Mouse (Mus musculus): Measurements from ENCODE around the gene Adamts8.
A peak's percentile ranks its signal among the peaks of the same experiment; 100 is the strongest.

Adamts8 gene

DNA sequence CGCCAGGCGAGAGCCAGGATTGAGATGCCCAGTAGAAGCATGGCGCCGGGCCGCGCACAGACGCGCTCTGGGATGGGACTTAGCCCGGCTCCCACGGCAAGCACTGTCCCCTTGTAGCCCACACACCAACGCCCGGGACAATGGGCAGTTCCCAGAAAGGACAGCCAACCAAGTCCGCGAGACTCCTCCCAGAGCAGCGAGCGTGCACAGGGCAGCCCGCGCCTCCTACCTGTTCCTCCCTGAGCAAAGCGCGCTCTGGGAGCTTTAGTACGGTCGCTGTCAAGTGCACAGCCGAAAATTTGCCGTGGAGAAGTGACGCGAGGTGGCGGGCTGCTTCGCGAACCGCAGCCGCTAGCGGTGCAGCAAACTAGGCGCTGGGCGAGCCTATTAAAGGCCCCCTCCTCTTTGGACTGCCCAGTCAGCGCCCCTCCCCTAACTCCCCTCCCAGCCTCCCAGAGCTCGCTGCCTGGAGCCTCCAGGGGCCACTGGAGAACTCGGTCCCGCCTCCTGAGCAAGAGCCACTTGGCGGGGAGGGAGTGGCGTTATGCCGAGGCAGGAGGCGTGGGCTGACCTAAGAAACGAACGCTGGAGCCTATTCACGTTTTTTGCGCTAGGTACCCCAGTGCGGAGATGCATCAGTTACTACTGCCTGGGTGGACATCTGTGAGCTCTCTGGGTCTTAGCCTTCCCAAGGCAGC is 20.0 kb upstream of the Adamts8 start, which contains the start of gene Adamts15:
Gene Adamts15 (minus strand): TSS at position 256 of the 698 bp plus-strand sequence.
- DNase-seq, result peak; percentile 55 to 69

DNA sequence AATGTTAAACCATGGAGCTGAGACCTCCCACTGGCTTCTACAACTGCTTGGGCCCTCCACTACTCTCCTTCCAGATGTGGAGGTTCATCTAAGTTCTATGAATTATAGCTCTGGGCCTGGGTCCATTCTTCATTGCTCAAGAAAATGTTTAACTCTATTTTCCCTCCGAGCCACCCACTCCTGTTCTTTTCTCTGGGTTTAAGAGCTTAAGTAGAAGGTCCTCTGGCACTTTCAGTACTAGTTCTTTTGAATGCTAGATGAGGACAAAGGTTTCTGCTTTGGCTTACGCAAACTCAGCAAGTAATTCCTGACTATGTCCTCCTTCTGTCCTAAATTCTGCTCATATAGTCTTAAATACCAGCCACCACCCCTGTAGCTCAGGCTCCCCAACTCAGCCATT is 13.6 kb upstream of the Adamts8 start:
- DNase-seq, result no peak

- DNase-seq, result no peak
Observed at GRCm38 (mm10) chr9:30932346-30932745, 10.0 kb upstream of the Adamts8 start.

- no peak for DNase-seq
Observed at GRCm38 (mm10) chr9:30934827-30935226, 7.5 kb upstream of the Adamts8 start.

DNA sequence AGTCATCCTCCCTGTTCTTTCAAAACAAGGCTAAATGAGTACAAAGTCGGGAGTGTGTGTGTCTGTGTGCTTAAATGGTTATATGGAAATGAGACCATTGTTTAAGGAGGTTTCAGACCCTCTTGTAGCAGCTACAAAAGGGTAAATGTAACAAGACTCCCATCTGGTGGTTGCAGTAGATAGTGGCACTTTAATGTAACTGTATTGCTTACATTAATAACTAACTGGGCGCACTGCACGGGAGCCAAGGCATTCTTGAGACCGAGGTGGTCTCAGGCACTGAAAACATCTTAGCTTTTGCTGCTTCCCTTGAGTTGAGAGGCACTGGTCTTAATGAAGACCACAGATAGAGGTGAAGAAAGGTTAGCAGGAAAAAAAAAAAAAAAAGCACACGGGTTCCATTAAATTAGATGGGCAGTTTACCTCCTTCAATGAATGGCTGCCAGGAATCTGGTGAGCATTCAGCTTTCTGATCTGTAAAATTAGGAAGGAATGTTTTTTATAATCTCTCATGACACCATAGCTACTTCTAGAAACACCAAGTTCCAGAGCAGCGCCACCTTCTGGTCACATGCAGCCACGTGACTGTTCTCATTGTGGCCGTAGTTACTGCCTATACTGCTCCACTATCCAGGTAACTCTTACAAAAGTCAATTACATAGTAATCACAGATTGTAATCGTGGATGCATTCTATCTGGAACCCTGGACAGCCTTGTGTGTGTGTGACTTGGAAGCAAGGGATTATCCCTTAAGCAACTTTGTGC is 5.5 kb upstream of the Adamts8 start:
- peak; percentile 82 to 90 for DNase-seq

- DNase-seq, result peak; percentile 95 to 97
Observed at GRCm38 (mm10) chr9:30940328-30940727, 2.0 kb upstream of the Adamts8 start.

DNA sequence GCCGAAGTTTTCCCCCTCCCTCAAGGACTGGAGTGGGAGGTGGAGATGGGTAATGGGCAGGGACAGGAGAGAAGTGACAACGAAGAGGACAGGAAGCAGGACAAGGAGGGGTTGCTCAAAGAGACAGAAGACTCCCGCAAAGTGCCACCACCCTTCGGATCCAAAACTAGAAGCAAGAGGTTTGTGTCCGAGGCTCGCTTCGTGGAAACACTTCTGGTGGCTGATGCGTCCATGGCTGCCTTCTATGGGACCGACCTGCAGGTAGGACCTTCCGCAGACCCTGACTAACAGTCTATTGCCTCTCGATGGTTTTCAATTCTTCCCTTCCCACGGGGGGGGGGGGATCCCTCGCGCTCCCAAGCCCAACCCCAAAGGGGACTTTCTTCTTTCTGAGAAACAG is 979 bp downstream of the Adamts8 start:
- DNase-seq, result no peak

DNA sequence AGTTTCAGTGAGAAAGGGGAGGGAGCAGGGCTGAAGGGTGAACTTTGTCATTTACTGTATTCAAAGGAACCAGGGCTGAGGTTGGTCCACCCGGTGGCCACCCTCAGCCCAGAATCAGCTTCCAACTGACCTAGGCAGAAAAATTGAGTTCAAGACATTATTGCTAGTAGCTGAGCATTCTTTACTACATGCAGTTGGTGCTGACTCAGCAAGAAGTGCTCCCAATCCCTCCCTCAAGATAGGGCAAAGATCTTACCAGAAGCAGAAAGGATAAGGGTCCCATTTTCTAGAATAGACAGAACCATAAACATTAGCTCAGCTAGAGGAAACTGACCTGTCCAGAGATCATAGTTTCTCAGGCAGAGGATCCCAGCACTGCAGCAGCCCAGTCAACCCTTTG is 1.9 kb downstream of the Adamts8 start:
- no peak for DNase-seq

- DNase-seq, result no peak
Observed at GRCm38 (mm10) chr9:30945276-30945675, 2.9 kb downstream of the Adamts8 start.

DNA sequence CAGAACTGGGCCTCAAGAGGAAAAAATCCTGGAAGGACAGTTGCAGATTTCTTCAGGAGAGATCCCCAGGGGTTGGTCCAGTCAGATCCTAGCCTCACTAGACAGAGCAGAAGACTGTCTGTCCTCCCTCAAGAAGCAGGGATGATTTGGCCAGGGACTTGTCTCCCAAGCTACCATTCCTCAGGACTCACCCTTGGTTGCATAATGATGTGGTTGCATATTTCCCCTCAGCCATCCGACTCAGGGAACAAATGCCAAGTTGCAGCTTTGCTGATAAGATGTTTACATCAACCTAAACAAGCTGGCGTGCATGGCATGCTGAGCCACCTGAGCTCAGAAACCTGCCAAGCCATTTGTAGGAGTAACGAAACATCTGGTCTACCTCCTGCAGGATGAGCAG is 7.1 kb downstream of the Adamts8 start:
- DNase-seq, result no peak

GRCm38 (mm10) chr9:30949971-30950370 is 7.6 kb downstream of the Adamts8 start:
- peak; percentile 69 for DNase-seq

- DNase-seq, result peak; percentile 72 to 76
Observed at GRCm38 (mm10) chr9:30950592-30950991, 8.2 kb downstream of the Adamts8 start.

GRCm38 (mm10) chr9:30951461-30951860 is 9.1 kb downstream of the Adamts8 start:
- no peak for DNase-seq

- DNase-seq, result no peak
Observed at GRCm38 (mm10) chr9:30953287-30953686, 10.9 kb downstream of the Adamts8 start.

DNA sequence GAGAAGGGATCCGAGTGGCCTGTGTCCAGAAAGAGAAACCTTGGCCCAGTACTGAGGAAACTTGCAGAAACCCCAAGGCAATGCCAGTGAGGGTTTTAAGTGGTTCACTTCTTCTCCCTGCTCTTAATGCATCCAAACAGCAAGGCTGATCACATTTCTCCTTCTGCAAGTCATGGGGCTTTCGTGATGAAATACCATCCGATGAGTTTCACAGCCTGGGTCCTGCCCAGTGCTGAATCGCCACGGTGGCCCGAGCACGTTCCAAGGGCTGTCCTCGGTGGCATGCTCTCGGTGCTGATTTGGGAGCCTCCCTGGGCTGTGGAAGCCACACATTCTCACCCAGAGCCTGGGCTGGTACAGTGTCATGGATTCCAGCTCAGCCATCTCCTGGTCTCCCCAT is 12.9 kb downstream of the Adamts8 start:
- no peak for DNase-seq

DNA sequence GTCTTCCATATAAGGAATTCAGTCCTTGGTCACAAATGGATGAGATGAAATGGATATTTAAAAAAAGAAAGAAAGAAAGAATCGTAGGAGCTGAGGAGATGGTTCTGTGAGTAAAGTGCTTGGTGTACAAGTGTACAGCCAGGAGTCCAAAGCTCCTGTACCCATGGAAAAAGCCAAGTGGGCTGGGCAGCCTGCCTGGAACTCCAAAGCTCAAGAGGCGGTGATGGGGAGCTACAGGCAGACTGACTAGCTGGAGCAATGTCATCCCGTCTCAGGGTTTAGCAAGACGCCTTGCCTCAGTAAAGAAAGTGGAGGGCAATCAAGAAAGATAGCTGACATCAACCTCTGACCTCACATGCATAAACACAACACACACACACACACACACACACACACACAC is 21.4 kb downstream of the Adamts8 start:
- no peak for DNase-seq

DNA sequence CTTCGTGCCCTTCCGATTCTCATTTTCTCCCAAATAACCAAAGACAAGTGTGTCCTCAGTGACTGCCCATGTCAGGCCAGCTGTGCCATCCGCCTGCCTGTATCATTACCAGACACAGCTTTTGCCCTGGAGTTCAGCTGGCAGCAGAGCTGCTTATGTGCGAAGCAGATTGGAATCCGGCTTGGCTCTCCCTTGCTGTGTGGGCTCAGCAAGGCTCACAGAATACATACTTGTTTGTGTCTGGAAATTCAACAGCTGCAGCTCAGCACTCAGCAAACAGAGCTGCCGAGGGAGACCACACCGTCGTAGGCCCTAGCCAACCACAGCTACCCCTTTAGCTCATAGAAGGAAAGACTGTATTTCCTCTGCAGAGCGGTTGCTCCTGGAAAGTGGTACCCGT is 22.3 kb downstream of the Adamts8 start:
- no peak for DNase-seq

DNA sequence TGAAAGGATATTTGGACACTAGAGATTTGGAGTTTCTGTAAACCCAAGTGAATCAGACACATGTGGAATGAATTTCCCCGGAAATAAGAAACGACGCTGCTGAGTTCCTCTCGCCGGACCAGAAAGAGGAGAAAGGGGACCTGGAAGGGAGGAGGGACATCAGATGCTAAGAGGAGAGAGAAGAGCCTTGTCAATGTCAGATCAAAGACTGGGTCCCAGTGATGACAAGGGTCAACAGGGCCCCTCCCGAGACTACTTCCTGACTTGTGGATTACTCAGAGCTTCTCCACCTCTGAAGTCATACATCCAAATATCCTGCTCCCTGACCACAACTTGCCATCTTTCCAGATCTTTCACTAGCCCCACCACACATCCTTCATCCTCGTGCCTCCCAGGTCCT is 24.5 kb downstream of the Adamts8 start:
- no peak for DNase-seq

GRCm38 (mm10) chr9:30968130-30968529 is 25.8 kb downstream of the Adamts8 start:
- no peak for DNase-seq

DNA sequence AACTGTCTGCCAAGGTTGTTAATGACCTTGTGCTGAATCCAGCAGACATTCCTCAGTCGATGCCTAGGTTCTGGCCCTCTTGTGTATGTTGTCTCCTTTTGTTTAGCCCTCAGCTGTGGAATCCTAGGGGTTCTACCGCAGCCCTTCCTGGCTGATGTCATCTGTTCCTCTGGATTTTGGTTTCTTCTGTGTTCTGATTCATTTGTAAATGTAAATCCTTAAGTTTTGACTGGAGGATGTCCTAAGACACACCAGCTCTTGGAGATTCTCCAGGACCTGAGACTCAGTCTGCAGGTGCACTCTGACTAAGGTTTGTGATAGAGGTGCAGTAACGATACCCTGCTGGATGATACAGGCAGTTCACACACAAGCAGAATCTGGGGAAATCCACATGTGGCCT is 27.6 kb downstream of the Adamts8 start:
- DNase-seq, result no peak

- peak; percentile 35 to 38 for DNase-seq
Observed at GRCm38 (mm10) chr9:30971967-30972366, 29.6 kb downstream of the Adamts8 start.

DNA sequence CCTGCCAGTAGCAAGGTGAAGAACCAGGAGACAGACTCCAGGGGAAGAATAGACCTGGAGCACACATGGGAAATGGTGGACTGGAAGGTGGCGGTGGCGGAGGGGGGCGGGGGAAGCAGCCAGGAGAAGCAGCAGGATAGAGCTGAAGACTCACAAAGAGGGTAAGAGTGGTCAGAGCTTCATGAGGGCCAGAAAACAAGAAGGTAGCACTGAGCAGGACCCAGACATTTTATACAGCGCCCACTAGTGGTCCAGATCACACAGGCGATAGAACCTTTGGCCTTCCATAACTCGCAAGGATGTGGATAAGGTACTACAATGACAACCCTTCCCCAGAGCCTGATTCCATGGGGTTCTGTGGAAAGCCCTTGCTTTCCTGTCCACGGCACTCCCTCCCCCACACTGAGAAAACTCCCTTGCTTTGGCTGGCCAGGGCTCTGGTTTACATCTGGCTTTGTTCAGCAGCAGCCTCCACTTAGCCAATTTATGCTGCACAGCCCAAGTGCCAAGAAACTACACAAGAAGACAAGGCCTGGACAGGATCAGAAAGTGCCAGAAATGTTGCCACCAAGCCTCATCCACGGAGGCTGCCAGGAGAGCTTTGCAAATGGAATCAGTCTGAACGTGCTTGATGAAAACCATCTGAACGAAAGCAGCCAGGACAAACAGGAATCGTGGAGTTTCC is 34.1 kb downstream of the Adamts8 start:
- no peak for DNase-seq

GRCm38 (mm10) chr9:30980467-30980866 is 38.1 kb downstream of the Adamts8 start:
- no peak for DNase-seq

DNA sequence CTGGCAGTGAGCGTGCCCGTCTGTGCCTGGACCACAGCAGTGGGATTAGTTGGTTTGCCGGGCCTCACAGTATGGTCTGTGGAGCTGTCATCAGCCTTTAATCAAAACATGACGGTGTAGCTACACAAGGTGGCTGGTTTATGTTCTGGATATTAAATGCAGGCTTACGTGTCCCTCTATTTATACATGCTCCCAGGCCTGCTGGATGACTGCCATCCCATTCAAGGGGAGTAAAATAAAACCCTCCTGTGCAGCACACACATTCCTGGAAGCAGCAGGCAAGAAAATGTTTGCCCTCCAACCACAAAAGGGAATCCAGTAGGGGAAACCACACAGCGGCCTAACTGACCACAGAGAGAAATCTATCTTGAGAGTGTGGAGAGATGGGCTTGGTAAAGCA is 43.4 kb downstream of the Adamts8 start:
- peak in 1 of 2 experiments; percentile 28 for DNase-seq

All from cerebellum, postnatal 10 days (tissue).